Mouse (Mus musculus) gastrocnemius, postnatal 25 days (tissue): ENCODE measurements around the gene Ets2. TPM values are rescaled to one million over a fixed set of nuclear protein-coding genes. Genes with fewer than 3 reads are reported as not detected.
A peak's percentile ranks its signal among the peaks of the same experiment; 100 is the strongest.
"Not testable (repeated sequence)": the region's sequence is repeated elsewhere in the genome, so short reads cannot be mapped to it uniquely, and the experiment has no call there.

ENCODE experiments used
- DNase-seq: peaks from one replicate; pipeline ENCODE4 v3.0.0; 2022
- total RNA-seq, 2 experiments: library from RNA; stranded (reverse); gene quantifications; 1 replicate in 1 of 2; 2 replicates in 1 of 2; pipeline ENCODE4 v1.2.3; 2021

The Ets2 gene
- total RNA-seq, 2 experiments from 2014 or later = 25.4 to 29.2 TPM

- no peak for DNase-seq
Observed at GRCm38 (mm10) chr16:95734785-95735184, 32.9 kb downstream of the Ets2 start.

- DNase-seq = no peak
Observed at GRCm38 (mm10) chr16:95736059-95736458, 34.2 kb downstream of the Ets2 start.

- no peak for DNase-seq
Observed at GRCm38 (mm10) chr16:95736470-95736869, 34.6 kb downstream of the Ets2 start.

GRCm38 (mm10) chr16:95739522-95739921 is 37.6 kb downstream of the Ets2 start:
- DNase-seq = no peak

- DNase-seq = no peak
Observed at GRCm38 (mm10) chr16:95741358-95741757, 39.5 kb downstream of the Ets2 start.

- DNase-seq = no peak
Observed at GRCm38 (mm10) chr16:95741915-95742739, 40.3 kb downstream of the Ets2 start.

GRCm38 (mm10) chr16:95742740-95743030 is 40.8 kb downstream of the Ets2 start:
- no peak for DNase-seq

- no peak for DNase-seq
Observed at GRCm38 (mm10) chr16:95743104-95743503, 41.2 kb downstream of the Ets2 start.

- DNase-seq = no peak
Observed at GRCm38 (mm10) chr16:95744771-95745170, 42.9 kb downstream of the Ets2 start.

- no peak for DNase-seq
Observed at GRCm38 (mm10) chr16:95745685-95746084, 43.8 kb downstream of the Ets2 start.

- no peak for DNase-seq
Observed at GRCm38 (mm10) chr16:95746565-95746964, 44.7 kb downstream of the Ets2 start.

GRCm38 (mm10) chr16:95749291-95750103 is 47.6 kb downstream of the Ets2 start:
- no peak for DNase-seq

- DNase-seq = no peak
Observed at GRCm38 (mm10) chr16:95750211-95750629, 48.3 kb downstream of the Ets2 start.

GRCm38 (mm10) chr16:95752502-95752901 is 50.6 kb downstream of the Ets2 start:
- no peak for DNase-seq

- DNase-seq = no peak
Observed at GRCm38 (mm10) chr16:95753295-95753694, 51.4 kb downstream of the Ets2 start.

GRCm38 (mm10) chr16:95759151-95759987 is 57.5 kb downstream of the Ets2 start:
- no peak for DNase-seq

- DNase-seq = peak; percentile 85
Observed at GRCm38 (mm10) chr16:95759988-95760391, 58.1 kb downstream of the Ets2 start.

GRCm38 (mm10) chr16:95761742-95762141 is 59.9 kb downstream of the Ets2 start:
- DNase-seq = no peak

GRCm38 (mm10) chr16:95763201-95763600 is 61.3 kb downstream of the Ets2 start:
- DNase-seq = peak; percentile 76

GRCm38 (mm10) chr16:95764041-95764440 is 62.2 kb downstream of the Ets2 start:
- not testable (repeated sequence) for DNase-seq

GRCm38 (mm10) chr16:95766181-95766580 is 64.3 kb downstream of the Ets2 start:
- no peak for DNase-seq

- no peak for DNase-seq
Observed at GRCm38 (mm10) chr16:95767246-95767645, 65.4 kb downstream of the Ets2 start.
